Mouse (Mus musculus) thymus, postnatal 14 days (tissue): ENCODE data around the gene Akr1b8.
"Not testable (repeated sequence)": the region's sequence is repeated elsewhere in the genome, so short reads cannot be mapped to it uniquely, and the experiment has no call there.

Source experiments
- DNase-seq: peaks from one replicate; pipeline ENCODE4 v3.0.0; 2021

Gene Akr1b8

GRCm38 (mm10) chr6:34350037-34350699 lies 3.8 kb upstream of the Akr1b8 start:
- no peak for DNase-seq

DNA sequence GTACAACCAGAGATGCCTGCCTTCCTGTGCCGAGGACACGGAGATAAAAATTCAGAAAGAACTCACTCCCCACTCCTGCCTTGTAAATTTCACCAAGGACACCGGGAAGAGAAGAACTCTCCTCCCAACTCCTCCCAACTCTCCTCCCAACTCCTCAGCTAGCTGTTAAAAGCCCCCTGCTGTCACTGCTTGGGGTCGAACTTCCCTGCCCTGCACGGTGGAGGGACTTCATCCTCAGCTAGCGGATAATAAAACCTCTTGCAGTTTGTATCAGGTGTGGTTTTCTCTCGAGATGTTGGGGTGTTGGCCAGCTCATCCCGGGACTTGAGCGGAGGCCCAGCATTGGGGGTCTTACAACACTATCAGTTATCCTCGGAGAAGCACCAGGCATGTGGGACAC lies 2.4 kb upstream of the Akr1b8 start:
- not testable (repeated sequence) for DNase-seq

- DNase-seq: no peak
These were observed 1.5 kb upstream of the Akr1b8 start for GRCm38 (mm10) chr6:34352401-34352800.

- DNase-seq: no peak
These were observed 732 bp downstream of the Akr1b8 start for GRCm38 (mm10) chr6:34354354-34355348.

- DNase-seq: no peak
These were observed 1.4 kb downstream of the Akr1b8 start for GRCm38 (mm10) chr6:34355349-34355747.

GRCm38 (mm10) chr6:34355841-34356240 lies 1.9 kb downstream of the Akr1b8 start:
- no peak for DNase-seq

DNA sequence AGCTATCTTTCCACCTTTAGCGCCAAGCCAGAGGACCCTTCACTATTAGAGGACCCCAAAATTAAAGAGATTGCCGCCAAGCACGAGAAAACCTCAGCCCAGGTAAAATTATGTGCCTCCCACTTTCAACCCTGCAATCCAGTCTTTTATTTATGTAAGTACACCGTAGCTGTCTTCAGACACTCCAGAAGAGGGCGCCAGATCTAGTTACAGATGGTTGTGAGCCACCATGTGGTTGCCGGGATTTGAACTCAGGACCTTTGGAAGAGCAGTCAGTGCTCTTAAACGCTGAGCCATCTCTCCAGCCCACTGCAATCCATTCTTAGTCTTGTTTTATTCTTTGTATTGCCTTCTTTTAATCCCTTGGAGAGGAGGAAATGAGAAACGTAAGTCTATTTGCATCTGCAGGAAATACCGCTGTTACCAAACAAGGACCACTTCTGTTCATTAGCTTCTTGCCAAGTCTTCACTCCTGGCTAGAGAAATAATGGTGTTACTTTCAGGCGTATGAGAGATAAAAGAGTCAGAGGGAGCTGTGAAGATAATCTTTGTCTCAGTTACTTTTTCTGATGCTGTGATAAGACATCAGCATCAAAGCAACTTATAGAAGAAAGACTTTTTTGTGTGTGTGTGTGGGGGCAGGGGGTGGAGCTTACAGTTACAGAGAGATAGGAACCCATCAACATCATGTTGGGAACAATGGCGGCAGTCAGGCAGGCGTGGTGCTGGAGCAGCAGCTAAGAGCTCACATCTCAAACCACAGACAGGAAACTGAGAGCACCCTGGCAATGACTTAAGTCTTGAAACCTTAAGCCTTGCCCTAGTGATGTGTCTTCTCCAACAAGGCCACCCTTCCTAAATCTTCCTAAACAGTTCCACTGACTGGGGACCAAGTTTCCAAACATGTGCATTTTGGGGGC lies 10.6 kb downstream of the Akr1b8 start:
- DNase-seq: peak; percentile 58

- no peak for DNase-seq
These were observed 14.1 kb downstream of the Akr1b8 start for GRCm38 (mm10) chr6:34367998-34368397.

DNA sequence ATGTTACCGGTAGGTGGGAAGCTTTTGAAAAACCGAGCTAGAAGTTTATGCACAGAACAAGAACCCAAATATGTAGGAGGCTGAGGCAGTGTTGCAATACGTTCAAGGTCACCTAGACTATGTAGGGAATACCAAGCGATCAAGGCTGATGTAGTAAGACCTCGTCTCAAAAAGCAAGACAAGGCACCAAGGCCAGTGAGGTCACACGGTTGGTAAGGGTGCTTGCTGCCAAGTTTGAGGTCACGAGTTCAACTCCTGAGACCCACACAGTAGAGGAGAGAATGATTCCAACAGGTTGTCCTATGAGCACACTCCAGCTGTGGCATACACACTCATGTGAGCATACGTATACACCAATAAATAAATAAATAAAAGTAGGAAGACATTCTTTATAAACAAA lies 16.2 kb downstream of the Akr1b8 start:
- no peak for DNase-seq

DNA sequence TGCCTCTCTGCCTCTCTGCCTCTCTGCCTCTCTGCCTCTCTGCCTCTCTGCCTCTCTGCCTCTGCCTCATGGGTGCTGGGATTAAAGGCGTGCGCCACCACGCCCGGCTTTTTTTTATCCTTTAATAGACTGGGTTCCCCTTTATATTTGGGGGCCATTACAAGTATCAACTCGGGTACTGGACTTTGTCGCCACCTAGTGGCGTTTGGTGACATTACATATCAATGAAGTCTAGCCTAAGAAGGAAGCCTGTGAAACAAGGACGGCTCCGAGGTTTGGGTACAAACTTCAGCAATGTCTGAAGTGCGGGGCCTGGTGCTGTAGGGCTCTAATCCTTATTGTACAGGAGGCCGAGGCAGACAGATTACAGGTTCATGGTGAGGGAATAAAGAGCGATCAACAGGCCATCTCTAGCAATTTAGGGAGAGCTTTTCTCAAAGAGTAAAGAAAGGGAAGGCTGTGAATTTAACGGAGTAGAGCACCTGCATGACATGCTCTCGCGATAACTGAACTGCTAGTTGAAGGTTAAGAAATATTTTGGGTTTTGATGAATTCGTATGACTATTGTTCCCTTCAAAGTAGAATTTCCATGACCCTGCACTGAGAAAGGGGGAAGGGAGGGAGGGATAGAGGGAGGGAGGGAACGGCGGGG lies 17.9 kb downstream of the Akr1b8 start:
- DNase-seq: peak; percentile 87

DNA sequence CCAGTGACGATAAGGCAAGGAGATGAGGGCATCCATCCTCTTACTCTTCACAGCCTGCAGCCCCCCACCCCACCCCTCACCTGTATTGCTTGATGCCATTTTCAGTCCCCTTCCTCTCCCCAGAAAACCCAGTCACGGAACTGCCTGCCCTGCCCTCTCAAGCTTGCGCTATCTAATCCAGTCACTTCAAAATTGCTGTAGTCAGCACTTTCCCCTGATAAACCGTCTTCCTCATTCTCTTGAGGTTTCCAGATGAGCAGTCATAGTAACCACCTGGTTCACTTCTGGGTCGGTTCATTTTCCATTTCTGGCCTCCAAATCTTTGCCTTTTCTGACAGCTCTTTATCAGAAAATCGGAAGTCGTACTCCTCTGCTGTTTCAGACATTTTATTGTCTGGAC lies 19.9 kb downstream of the Akr1b8 start:
- DNase-seq: peak; percentile 20

DNA sequence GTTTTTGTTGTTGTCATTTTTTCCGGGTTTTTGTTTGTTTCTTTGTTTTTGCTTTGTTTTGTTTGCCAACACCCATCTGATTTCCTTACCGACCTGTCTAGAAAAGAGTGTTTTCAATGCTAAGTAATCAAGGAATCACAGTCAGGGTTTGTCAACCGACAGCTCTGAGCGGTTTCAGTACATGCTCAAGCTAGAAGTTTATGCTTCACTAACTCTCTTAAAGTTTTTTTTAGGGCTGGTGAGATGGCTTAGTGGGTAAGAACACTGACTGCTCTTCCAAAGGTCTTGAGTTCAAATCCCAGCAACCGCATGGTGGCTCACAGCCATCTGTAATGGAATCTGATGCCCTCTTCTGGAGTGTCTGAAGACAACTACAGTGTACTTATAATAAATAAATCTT lies 22.0 kb downstream of the Akr1b8 start:
- not testable (repeated sequence) for DNase-seq

DNA sequence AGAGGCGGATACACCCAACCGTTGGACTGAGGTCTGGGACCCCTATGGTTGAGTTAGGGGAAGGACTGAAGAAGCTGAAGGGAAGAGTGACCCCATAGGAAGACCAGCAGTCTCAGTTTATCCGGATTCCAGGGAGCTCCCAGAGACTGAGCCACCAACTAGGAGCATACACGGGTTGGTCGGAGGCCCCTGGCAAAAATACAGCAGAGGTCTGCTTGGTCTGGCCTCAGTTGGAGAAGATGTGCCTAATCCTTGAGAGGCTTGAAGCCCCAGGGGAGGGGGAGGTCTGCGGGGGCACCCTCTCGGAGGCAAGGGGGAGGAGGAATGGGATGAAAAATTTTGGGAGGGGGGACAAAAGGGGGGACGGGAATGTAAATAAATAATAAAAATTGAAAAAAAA lies 29.5 kb downstream of the Akr1b8 start:
- DNase-seq: peak; percentile 23

GRCm38 (mm10) chr6:34384110-34384661 lies 30.3 kb downstream of the Akr1b8 start, which contains the start of gene Akr1b10:
Gene Akr1b10 (plus strand): TSS chr6:34384218.
- peak; percentile 74 for DNase-seq

DNA sequence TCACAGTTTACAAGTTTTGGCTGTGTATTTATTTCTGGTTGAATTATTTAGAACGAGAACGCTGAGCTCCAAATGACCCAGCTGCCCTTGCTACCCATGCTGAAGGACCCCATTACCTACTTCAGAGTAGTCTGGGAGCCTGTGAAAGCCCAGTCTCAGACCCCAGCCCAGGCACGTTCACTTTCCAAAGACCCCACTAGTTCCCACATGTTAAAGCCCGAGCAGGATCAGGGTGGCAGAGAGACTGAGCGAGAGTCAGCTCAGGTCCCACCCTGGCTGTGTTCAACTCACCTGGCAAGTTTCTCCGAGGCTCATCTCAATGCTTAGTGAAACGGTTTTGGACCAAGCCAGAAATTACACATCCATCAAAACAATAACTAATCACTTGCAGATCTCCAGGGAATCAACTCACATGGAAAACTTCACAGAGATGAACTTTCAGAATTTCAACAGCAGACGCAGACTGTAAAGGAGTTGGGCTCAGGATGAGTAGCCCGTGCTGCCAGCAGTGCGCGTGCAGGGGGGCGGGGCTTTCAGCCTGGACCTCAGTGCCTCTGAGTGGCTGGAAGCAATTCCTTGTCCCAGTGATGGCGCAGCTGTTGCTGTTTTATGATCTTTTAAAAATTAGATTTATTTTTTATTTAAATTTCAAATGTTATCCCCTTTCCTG lies 30.9 kb downstream of the Akr1b8 start:
- peak; percentile 54 for DNase-seq

- no peak for DNase-seq
These were observed 34.7 kb downstream of the Akr1b8 start for GRCm38 (mm10) chr6:34388420-34389156.

GRCm38 (mm10) chr6:34395897-34396296 lies 42.0 kb downstream of the Akr1b8 start:
- DNase-seq: no peak

DNA sequence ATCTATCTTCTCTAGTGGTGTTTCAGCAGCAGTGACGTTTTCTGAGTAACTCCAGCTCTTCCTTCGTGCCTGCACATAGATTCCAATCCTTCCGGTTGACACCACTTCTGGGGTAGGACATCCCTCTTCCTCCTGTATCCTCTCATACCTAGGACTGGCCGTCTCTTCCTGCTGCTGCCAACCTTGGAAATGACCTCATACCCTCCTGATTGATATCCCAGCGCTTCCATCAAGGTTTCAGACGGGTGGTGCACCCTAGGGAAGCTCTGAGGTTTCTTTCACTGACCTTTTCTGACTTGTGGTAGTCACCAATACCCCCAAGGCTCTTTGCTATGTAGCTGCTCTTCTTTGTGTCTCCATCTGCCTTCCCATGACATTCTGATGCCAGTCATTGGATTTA lies 44.5 kb downstream of the Akr1b8 start:
- DNase-seq: no peak

DNA sequence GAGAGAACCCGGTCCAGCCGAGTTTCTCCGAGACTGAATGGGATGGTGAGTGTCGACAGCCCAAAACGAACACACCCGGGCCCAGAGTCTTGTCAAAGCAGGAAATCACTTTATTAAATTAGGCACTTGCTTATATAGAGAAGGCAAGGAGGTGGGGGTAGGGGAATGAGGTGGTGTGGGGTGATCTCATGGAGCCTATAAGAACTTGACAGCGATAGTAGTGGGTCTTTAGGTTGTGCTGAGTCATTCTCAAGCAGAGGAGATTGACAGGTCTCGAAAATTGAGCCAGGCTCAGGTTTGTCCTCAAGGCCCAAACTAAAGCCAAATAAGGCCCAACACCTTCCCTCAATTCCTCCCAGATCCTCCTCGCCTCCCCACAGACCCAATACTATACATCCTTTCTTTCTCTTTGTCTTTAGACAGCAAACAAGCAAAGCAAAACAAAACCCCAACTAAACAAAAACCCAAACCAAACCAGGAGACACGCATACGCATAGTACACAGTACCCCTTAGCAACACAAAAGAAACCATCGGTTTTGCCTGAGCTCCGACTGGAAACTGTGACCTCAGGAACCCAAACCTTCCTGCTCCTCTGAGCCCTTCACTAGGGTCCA lies 45.8 kb downstream of the Akr1b8 start:
- DNase-seq: no peak

DNA sequence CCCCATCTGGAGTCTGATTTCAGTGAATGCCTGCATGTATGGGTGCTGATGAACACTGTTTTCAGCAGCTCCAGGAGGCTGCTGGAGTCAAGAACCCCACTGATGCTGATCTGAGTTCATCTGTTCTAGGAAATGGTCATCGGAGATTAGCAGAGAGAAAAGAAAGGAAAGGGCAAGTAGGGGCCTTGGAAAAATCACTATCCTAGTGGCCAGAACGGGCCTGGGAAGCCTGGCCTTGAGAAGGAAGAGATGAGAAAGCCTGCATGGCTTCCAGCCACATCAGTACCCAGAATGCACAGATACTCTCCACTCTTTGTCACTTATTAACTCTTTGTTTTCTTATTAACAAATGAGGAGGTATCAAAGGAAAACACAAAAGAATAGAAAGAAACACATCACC lies 46.8 kb downstream of the Akr1b8 start:
- DNase-seq: no peak
